Mouse (Mus musculus): Measurements from ENCODE around the gene Olfr1028.

Olfr1028 gene

DNA sequence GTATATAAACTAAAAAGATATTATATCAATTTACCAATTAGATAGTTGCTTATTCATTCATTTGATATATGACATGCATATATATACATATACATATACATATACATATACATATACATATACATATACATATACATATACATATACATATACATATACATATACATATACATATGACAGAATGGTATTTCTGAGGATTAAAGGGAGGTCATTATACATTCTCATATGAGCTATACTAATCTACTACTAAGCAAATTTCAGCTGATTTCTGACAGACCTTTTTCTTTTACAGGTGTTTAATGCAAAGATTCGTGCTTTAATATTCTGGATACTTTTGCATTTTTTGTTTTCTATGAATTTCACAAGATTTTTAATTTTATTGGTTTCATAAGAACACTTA is at the start of gene Olfr1028:
Gene Olfr1028, plus strand, starts transcription at position 301 of the 400 bp plus-strand sequence.
- no peak for DNase-seq

DNA sequence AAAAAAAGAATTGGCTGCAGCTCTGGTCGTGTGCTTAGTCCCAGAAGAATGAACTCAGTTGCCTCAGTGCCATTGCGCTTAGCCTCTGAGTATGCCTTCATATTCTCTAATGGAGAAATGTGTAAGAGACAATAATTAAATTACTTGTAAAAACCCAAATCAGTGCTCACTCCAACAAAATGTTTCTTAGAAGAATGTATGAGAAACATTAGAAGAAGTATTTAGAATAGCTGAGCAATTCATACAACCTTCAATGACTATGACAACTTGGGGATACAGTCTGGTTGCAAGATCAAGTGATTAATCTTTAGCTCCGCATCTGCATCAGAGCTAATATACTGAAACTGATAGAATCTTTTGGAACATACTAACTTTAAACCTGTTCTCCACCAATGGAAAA is 45.3 kb upstream of the Olfr1028 start, which contains the start of gene Olfr1024:
Gene Olfr1024, minus strand, starts transcription at position 101 of the 400 bp plus-strand sequence.
- no peak for DNase-seq

DNA sequence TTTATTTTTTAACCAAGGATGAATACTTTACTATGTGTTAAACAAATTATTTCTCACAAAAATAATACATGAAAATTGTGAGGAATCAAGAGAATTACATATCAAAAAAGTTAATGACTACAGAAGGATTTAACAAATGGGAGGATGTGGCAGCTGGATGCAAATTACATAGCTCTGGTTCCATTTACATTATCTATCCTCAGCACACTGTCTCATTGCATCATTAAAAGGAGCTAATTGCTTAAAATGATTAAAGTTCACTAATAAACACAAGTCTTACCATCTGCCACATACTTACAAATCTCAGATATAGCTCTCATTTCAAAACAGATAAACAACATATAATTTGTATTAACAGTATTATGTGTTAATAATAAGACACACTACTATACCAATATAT is 37.0 kb upstream of the Olfr1028 start:
- DNase-seq = no peak

DNA sequence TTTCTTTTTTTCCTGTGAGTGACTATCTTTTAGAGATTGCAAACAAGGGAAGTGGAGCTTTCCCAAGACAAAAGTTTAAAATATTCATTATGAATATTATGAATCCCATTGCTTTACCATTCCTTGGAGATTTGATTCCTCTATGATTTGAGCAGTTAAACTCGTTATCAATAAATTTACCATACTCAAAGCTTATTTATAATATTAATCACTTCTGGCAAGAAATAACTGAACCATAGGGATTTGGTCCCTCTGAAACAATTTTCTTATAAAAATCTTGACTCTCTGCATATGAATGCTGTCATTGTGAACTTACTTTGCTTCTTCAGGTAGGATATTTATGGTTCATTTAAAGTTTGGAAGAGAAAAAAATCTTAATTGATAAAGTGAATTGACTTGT is 35.3 kb upstream of the Olfr1028 start, which contains the start of gene Olfr1025-ps1:
Gene Olfr1025-ps1, plus strand, starts transcription at position 301 of the 400 bp plus-strand sequence.
- no peak for DNase-seq

DNA sequence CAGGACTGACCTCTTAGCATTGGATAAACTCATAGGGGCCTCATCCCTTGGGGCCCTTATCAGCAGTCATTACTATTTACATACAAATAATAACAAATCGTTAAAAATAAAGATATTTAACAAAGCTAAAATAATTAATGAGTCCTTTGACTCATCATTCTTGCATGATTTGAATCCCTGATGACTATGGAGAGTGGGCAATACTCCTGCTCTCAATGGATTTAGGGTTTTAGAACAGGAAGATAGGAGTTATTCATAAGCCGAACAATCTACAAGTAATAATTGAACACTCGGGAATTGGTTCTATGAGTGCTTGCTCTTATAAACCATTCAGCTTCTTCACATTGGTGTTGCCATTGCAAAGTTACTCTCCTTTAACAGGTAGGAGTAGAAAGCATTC is 29.0 kb upstream of the Olfr1028 start, which contains the start of gene Olfr1026:
Gene Olfr1026, plus strand, starts transcription at position 301 of the 400 bp plus-strand sequence.
- DNase-seq = no peak

DNA sequence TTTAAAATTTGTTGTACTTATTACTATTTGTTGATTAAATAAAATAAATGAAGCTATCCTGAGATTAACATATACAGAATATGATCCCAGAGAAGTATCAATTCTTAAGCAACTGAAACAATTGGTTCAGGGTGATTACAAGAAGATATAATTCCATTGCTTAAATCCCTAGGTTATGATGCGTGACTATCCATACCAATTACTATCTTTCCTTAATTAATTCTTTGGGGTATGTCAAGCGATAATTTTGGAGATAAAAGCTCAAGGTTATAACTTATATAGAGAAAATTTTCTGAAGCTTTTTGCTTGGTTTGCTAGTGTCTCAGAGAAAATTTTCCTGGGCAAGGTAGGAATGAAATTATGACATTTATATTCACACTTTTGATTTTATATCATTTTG is 23.4 kb downstream of the Olfr1028 start, which contains the start of gene Olfr1029:
Gene Olfr1029, plus strand, starts transcription at position 301 of the 400 bp plus-strand sequence.
- no peak for DNase-seq

DNA sequence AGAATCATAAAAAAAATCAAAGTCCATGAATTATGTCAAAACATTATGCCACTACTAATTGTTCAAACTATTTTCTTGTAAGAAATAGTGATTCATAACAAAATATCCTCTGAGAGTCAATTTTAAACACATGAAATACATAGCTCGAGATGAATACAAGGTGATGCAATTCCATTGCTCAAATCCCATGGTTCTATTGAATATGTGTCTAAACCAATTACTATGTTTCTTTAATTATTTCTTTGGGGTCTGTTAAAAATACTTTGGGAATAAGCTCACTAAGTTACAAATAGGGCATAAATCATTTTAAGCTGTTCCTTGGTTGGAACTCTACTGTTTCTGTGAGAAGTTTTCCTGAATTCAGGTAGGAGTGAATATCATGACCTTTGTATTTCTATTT is 28.7 kb downstream of the Olfr1028 start, which contains the start of gene Olfr1030:
Gene Olfr1030, plus strand, starts transcription at position 301 of the 400 bp plus-strand sequence.
- DNase-seq = no peak

DNA sequence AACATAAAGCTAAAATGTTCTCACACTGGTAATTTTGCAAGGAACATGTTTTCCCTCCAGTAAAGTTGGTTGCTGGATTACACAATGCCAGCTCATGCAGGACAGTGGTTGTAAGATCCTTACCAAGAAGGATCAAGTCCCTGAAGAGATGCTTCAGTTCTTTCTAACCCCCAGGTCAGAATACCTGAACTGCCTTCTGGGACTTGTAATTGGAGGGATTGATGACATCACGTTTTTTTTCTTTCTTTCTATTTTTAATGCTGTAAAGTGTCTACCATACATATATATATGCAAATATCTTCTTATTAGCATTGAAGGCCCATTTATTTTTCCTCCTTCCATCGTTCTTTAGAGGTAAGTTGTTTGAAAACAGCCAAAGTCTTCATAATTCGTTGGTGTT is 39.8 kb downstream of the Olfr1028 start, which contains the start of gene Olfr1031:
Gene Olfr1031, plus strand, starts transcription at position 301 of the 400 bp plus-strand sequence.
- no peak for DNase-seq
